Comparison of ENCODE assay signal across 14 mouse cellular contexts in genomic region chr5:33372331-33373038, GRCm38 (mm10). TPM values are rescaled to one million over a fixed set of nuclear protein-coding genes. Genes with fewer than 3 reads are reported as not detected.
DNase-seq lines count a peak whose midpoint lies in the region; ATAC-seq and TF ChIP-seq lines count a peak whose summit lies in the region.
"Had no signal": no experiment of that assay in that cellular context is flagged by ENCODE, and none has a peak within 500 bp of the region (broad histone marks: within the 10 kb centered on the region; RNA-seq: fewer than 3 reads in every experiment).

No protein-coding gene starts in this region.

- peaks cover 0 to 23% of the 10 kb centered on the region in 2 experiments; a peak in 3 of 4 replicates for H3K36me3 ChIP-seq in MEL (ENCODE audit: control insufficient read depth in 1 of 2, insufficient read depth in 2 of 2, low read length in 2 of 2)
- peaks cover 51% of the 10 kb centered on the region for H3K36me3 ChIP-seq in small intestine, adult 2 months (ENCODE audit: control insufficient read depth, insufficient read depth, low read length)
- peaks cover 68% of the 10 kb centered on the region for H3K36me3 ChIP-seq in forebrain, postnatal 0 days (ENCODE audit: insufficient read depth)
- H3K36me3 ChIP-seq in forebrain, embryonic 13.5 days (ENCODE audit: poor library complexity, severe bottlenecking), result peaks cover 69% of the 10 kb centered on the region

- WGBS in small intestine, adult 2 months, result 73% methylated on average over 18 of the region's 18 CpGs
- WGBS in forebrain, postnatal 0 days, result 88% methylated on average over 18 of the region's 18 CpGs
- WGBS in forebrain, embryonic 13.5 days, result 87% methylated on average over 18 of the region's 18 CpGs

- H3K4me2 ChIP-seq in forebrain, postnatal 0 days (ENCODE audit: low read depth), result no peak overlapping the region
- no peak overlapping the region for H3K4me2 ChIP-seq in forebrain, embryonic 13.5 days
- H3K4me2 ChIP-seq: embryonic facial prominence, embryonic 12.5 days; forebrain, embryonic 15.5 days; stomach, embryonic 15.5 days had no signal

- TF ChIP-seq EP300 in MEL (IDR thresholded peaks at IDR 0.05; ENCODE audit: low read depth in 1 of 2, low read length in 2 of 2), result no peak

- TF ChIP-seq RAD21 in MEL (IDR thresholded peaks at IDR 0.05; ENCODE audit: low read depth, low read length), result no peak

- ATAC-seq in forebrain, postnatal 0 days, result no peak
- no peak for ATAC-seq in forebrain, embryonic 13.5 days
- ATAC-seq: forebrain, embryonic 15.5 days had no signal

- no peaks in the 10 kb centered on the region for H3K9me3 ChIP-seq in MEL (replicated peaks; ENCODE audit: insufficient read depth, low read length)
- H3K9me3 ChIP-seq in forebrain, postnatal 0 days (ENCODE audit: low read length), result no peaks in the 10 kb centered on the region
- no peaks in the 10 kb centered on the region for H3K9me3 ChIP-seq in forebrain, embryonic 13.5 days (replicated peaks)
- H3K9me3 ChIP-seq: embryonic facial prominence, embryonic 12.5 days; forebrain, embryonic 15.5 days; stomach, embryonic 15.5 days had no signal

- no peak overlapping the region for H3K4me3 ChIP-seq in MEL (ENCODE audit: control insufficient read depth in 1 of 2, insufficient read depth in 1 of 2, low read depth in 2 of 2, low read length in 2 of 2)
- no peak overlapping the region for H3K4me3 ChIP-seq in small intestine, adult 2 months (ENCODE audit: low read depth, low read length)
- no peak overlapping the region for H3K4me3 ChIP-seq in forebrain, postnatal 0 days (ENCODE audit: low read depth, low read length)
- no peak overlapping the region for H3K4me3 ChIP-seq in forebrain, embryonic 13.5 days
- H3K4me3 ChIP-seq: embryonic facial prominence, embryonic 12.5 days; forebrain, embryonic 15.5 days; stomach, embryonic 15.5 days had no signal

- H3K27ac ChIP-seq in MEL (ENCODE audit: control insufficient read depth, low read depth, low read length), result no peak overlapping the region
- 0 out of 2 replicates have a peak overlapping the region, but pooled peaks have one; percentile 20 for H3K27ac ChIP-seq in small intestine, adult 2 months (ENCODE audit: insufficient read depth, low read depth, low read length)
- H3K27ac ChIP-seq in forebrain, postnatal 0 days (ENCODE audit: low read depth, low read length), result no peak overlapping the region
- no peak overlapping the region for H3K27ac ChIP-seq in forebrain, embryonic 13.5 days
- H3K27ac ChIP-seq: embryonic facial prominence, embryonic 12.5 days; forebrain, embryonic 15.5 days; macrophage; stomach, embryonic 15.5 days had no signal

- no peak overlapping the region for H3K9ac ChIP-seq in MEL (ENCODE audit: control insufficient read depth, low read depth, low read length, poor library complexity, severe bottlenecking)
- no peak overlapping the region for H3K9ac ChIP-seq in forebrain, postnatal 0 days
- H3K9ac ChIP-seq in forebrain, embryonic 13.5 days, result no peak overlapping the region
- H3K9ac ChIP-seq: embryonic facial prominence, embryonic 12.5 days; forebrain, embryonic 15.5 days; stomach, embryonic 15.5 days had no signal

- H3K4me1 ChIP-seq in MEL (ENCODE audit: control insufficient read depth in 1 of 2, insufficient read depth in 2 of 2, low read length in 2 of 2), result no peaks in the 10 kb centered on the region
- H3K4me1 ChIP-seq in small intestine, adult 2 months (ENCODE audit: control insufficient read depth, insufficient read depth, insufficient read length, low read length), result peaks cover 10% of the 10 kb centered on the region
- H3K4me1 ChIP-seq in forebrain, postnatal 0 days (ENCODE audit: insufficient read depth), result no peaks in the 10 kb centered on the region
- H3K4me1 ChIP-seq in forebrain, embryonic 13.5 days, result peaks cover under 1% of the 10 kb centered on the region
- H3K4me1 ChIP-seq: stomach, embryonic 15.5 days had no signal

- no peak for TF ChIP-seq POLR2A in MEL (IDR thresholded peaks at IDR 0.05; ENCODE audit: control insufficient read depth in 1 of 2, insufficient read depth in 1 of 2, low read depth in 1 of 2, low read length in 2 of 2, poor library complexity in 1 of 2)
- TF ChIP-seq POLR2A in small intestine, adult 2 months (IDR thresholded peaks at IDR 0.05; ENCODE audit: low read depth, low read length), result no peak

- DNase-seq in gastrocnemius, postnatal 10 days, result peak; percentile 22
- no peak for DNase-seq in gastrocnemius, postnatal 36 days
- DNase-seq in MEL (ENCODE audit: low read depth, low spot score), result peak; percentile 51
- DNase-seq in cerebellum, adult 9-11 months, result peak; percentile 49
- DNase-seq in forebrain, postnatal 0 days, result no peak
- DNase-seq in thymus, postnatal 0 days (ENCODE audit: low spot score), result no peak
- DNase-seq: heart, adult 11 months; heart, postnatal 36 days had no signal

- intact Hi-C loops in gastrocnemius, postnatal 36 days (cut with DNase I), result loop anchor here (5.0 kb wide), 1 partner anchor 170 kb away; no protein-coding TSS in a partner anchor

- no peaks in the 10 kb centered on the region for H3K79me2 ChIP-seq in MEL (ENCODE audit: control insufficient read depth, insufficient read depth, low read length, poor library complexity)

- no peak for TF ChIP-seq CTCF in MEL (IDR thresholded peaks at IDR 0.05 in 2 of 3, conservative IDR thresholded peaks at IDR 0.05 in 1 of 3; ENCODE audit: control insufficient read depth in 1 of 3, insufficient read depth in 1 of 3, low read depth in 2 of 3, low read length in 3 of 3, poor library complexity in 1 of 3, severe bottlenecking in 1 of 3)
- no peak for TF ChIP-seq CTCF in small intestine, adult 2 months (IDR thresholded peaks at IDR 0.05; ENCODE audit: extremely low read depth, insufficient read length, insufficient replicate concordance, low read depth, low read length)
- TF ChIP-seq CTCF in forebrain, postnatal 0 days (IDR thresholded peaks at IDR 0.05; ENCODE audit: low read depth), result no peak

- H3K27me3 ChIP-seq in MEL (ENCODE audit: control insufficient read depth in 1 of 2, insufficient read depth in 2 of 2, low read length in 2 of 2), result no peaks in the 10 kb centered on the region
- H3K27me3 ChIP-seq in small intestine, adult 2 months (ENCODE audit: control insufficient read depth, insufficient read depth, low read length), result no peaks in the 10 kb centered on the region
- no peaks in the 10 kb centered on the region for H3K27me3 ChIP-seq in forebrain, postnatal 0 days (ENCODE audit: insufficient read depth, low read length)
- H3K27me3 ChIP-seq in forebrain, embryonic 13.5 days, result no peaks in the 10 kb centered on the region
- H3K27me3 ChIP-seq: embryonic facial prominence, embryonic 12.5 days; forebrain, embryonic 15.5 days; stomach, embryonic 15.5 days had no signal

TF ChIP-seq in MEL, 35 proteins besides CTCF, POLR2A, EP300 and RAD21:
- TF ChIP-seq KAT2A (conservative IDR thresholded peaks at IDR 0.05; ENCODE audit: low read depth, low read length), result no peak
- TF ChIP-seq BHLHE40 (IDR thresholded peaks at IDR 0.05; ENCODE audit: borderline replicate concordance, low read depth, low read length), result no peak
- TF ChIP-seq ZMIZ1 (IDR thresholded peaks at IDR 0.05; ENCODE audit: low read depth, low read length), result no peak
- TF ChIP-seq SIN3A (IDR thresholded peaks at IDR 0.05; ENCODE audit: low read length), result no peak
- TF ChIP-seq USF2 (IDR thresholded peaks at IDR 0.05; ENCODE audit: borderline replicate concordance in 1 of 2, insufficient read depth in 1 of 2, low read depth in 1 of 2, low read length in 2 of 2), result no peak

RNA-seq across cellular contexts. Expression of gene Uvssa, which starts 5.9 kb away (rescaled TPM):
- 1 to 10 TPM; 5.6 to 7.4 TPM for total RNA-seq in gastrocnemius, postnatal 10 days (2021)
- total RNA-seq in gastrocnemius, postnatal 36 days (2021), result 1 to 10 TPM; 2.6 to 3.0 TPM
- total RNA-seq in MEL (2012; rRNA removed), result 4.7 and 6.3 TPM in 2 replicates
- 10 to 100 TPM in 1 of 2 experiments, not detected in 1; 10.6 TPM for polyA plus RNA-seq in MEL (2012; ENCODE audit: insufficient read depth in 1 of 2, insufficient read length in 2 of 2, low read depth in 1 of 2, low replicate concordance in 2 of 2, missing spikeins in 1 of 2)
- polyA plus RNA-seq in small intestine, adult 2 months (2012; rRNA removed), result 1.2 and 2.3 TPM in 2 replicates
- total RNA-seq in forebrain, postnatal 0 days (2014; rRNA removed), result 7.7 and 12.1 TPM in 2 replicates
- 4.3 and 6.0 TPM in 2 replicates for polyA plus RNA-seq in forebrain, postnatal 0 days (2015; fragmentation: Nextera tagmentation; extraction: Ambion mirVana)
- 8.0 and 8.2 TPM in 2 replicates for polyA plus RNA-seq in forebrain, embryonic 13.5 days (2015; fragmentation: Nextera tagmentation; extraction: Ambion mirVana)
- 7.2 and 10.4 TPM in 2 replicates for polyA plus RNA-seq in thymus, postnatal 0 days (2015; fragmentation: Nextera tagmentation; extraction: Ambion mirVana)

RNA-seq across cellular contexts. Expression of gene Maea, which starts 37.2 kb away (rescaled TPM):
- total RNA-seq in gastrocnemius, postnatal 10 days (2021), result 10 to 100 TPM; 75.7 to 77.0 TPM
- 10 to 100 TPM; 57.8 to 62.5 TPM for total RNA-seq in gastrocnemius, postnatal 36 days (2021)
- total RNA-seq in MEL (2012; rRNA removed), result 140 and 151 TPM in 2 replicates
- 100 to 1,000 TPM in 1 of 2 experiments, not detected in 1; 224 TPM for polyA plus RNA-seq in MEL (2012; ENCODE audit: insufficient read depth in 1 of 2, insufficient read length in 2 of 2, low read depth in 1 of 2, low replicate concordance in 2 of 2, missing spikeins in 1 of 2)
- polyA plus RNA-seq in small intestine, adult 2 months (2012; rRNA removed), result 56.7 and 119 TPM in 2 replicates
- total RNA-seq in forebrain, postnatal 0 days (2014; rRNA removed), result 119 and 124 TPM in 2 replicates
- polyA plus RNA-seq in forebrain, postnatal 0 days (2015; fragmentation: Nextera tagmentation; extraction: Ambion mirVana), result 90.2 and 101 TPM in 2 replicates
- 107 and 122 TPM in 2 replicates for polyA plus RNA-seq in forebrain, embryonic 13.5 days (2015; fragmentation: Nextera tagmentation; extraction: Ambion mirVana)
- 83.0 and 86.8 TPM in 2 replicates for polyA plus RNA-seq in thymus, postnatal 0 days (2015; fragmentation: Nextera tagmentation; extraction: Ambion mirVana)

Comparison
In these comparisons a context has a peak if more than half of its experiments do, and no peak if none do; other contexts are left out.
1. DNase-seq: peak in gastrocnemius, postnatal 10 days (single experiment), MEL (single experiment) and cerebellum, adult 9-11 months (single experiment); none in gastrocnemius, postnatal 36 days (0 of 2), forebrain, postnatal 0 days (single experiment) and thymus, postnatal 0 days (single experiment).